In the genomic region with DNA sequence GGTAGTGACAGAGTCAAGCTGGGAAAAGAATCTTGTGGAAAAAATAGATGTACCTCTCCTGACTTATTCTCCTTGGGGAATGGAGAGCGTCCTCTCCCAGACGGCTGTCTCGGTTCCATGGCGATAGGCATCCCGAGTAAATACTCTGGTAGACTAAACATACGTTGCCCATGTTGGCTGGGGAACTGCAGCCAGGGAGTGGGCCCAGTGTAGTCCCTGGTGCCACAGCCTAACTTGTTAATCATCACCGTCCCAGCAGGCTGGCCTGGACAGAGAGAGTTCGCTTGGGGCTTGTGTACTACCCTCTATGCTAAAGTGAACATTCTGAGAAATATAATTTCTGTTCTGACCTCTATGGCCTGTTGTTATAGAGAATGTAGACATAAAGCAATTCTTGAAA, we compare ENCODE assay signal across 24 mouse cellular contexts.
A peak's percentile ranks its signal among the peaks of the same experiment; 100 is the strongest.
DNase-seq lines count a peak whose midpoint lies in the region; ATAC-seq lines count a peak whose summit lies in the region.
"Had no signal": no experiment of that assay in that cellular context is flagged by ENCODE, and none has a peak within 500 bp of the region (broad histone marks: within the 10 kb centered on the region; RNA-seq: fewer than 3 reads in every experiment).

No protein-coding gene starts in this region.

- no peak for DNase-seq in heart, adult 9 months (ENCODE audit: low spot score in 2 of 2)
- DNase-seq in limb, embryonic 10.5 days (ENCODE audit: low spot score): no peak
- DNase-seq in ovary, adult 18-20 months (ENCODE audit: low spot score): peak; percentile 56
- DNase-seq in ovary, postnatal 10 days (ENCODE audit: low spot score): no peak
- DNase-seq: adrenal gland, postnatal 10 days; adrenal gland, postnatal 36 days; B cell, adult 2 months; cerebellum, adult 18-20 months; cerebellum, adult 9-10 months; cerebellum, postnatal 14 days; gastrocnemius, postnatal 10 days; gastrocnemius, postnatal 36 days; heart, postnatal 14 days had no signal

- ATAC-seq in heart, embryonic 13.5 days (ENCODE audit: extremely low read depth, insufficient number of reproducible peaks, low FRiP score, low TSS enrichment): no peak
- ATAC-seq in limb, embryonic 15.5 days (ENCODE audit: insufficient number of reproducible peaks, low FRiP score, low TSS enrichment, low read depth): no peak
- ATAC-seq: forebrain, embryonic 13.5 days; forebrain, embryonic 16.5 days; Patski had no signal

- H3K36me3 ChIP-seq in heart, embryonic 13.5 days: no peaks in the 10 kb centered on the region
- no peaks in the 10 kb centered on the region for H3K36me3 ChIP-seq in limb, embryonic 15.5 days
- H3K36me3 ChIP-seq in limb, embryonic 10.5 days: no peaks in the 10 kb centered on the region
- H3K36me3 ChIP-seq: forebrain, embryonic 10.5 days; G1E; heart, embryonic 12.5 days; hindbrain, embryonic 12.5 days; hindbrain, embryonic 15.5 days had no signal

- H3K9ac ChIP-seq in heart, embryonic 13.5 days: no peak overlapping the region
- no peak overlapping the region for H3K9ac ChIP-seq in limb, embryonic 15.5 days
- H3K9ac ChIP-seq: forebrain, embryonic 13.5 days; heart, embryonic 12.5 days; hindbrain, embryonic 12.5 days; hindbrain, embryonic 15.5 days had no signal

- 69% methylated on average over 8 of the region's 8 CpGs for WGBS in heart, embryonic 13.5 days
- 78% methylated on average over 8 of the region's 8 CpGs for WGBS in limb, embryonic 15.5 days
- WGBS in limb, embryonic 10.5 days: 83% methylated on average over 8 of the region's 8 CpGs

- no peaks in the 10 kb centered on the region for H3K9me3 ChIP-seq in heart, embryonic 13.5 days
- H3K9me3 ChIP-seq in limb, embryonic 15.5 days: no peaks in the 10 kb centered on the region
- no peaks in the 10 kb centered on the region for H3K9me3 ChIP-seq in limb, embryonic 10.5 days (replicated peaks)
- H3K9me3 ChIP-seq: forebrain, embryonic 10.5 days; forebrain, embryonic 13.5 days; heart, embryonic 12.5 days; hindbrain, embryonic 12.5 days; hindbrain, embryonic 15.5 days had no signal

- no peaks in the 10 kb centered on the region for H3K27me3 ChIP-seq in heart, embryonic 13.5 days (replicated peaks)
- H3K27me3 ChIP-seq in limb, embryonic 15.5 days: no peaks in the 10 kb centered on the region
- H3K27me3 ChIP-seq in limb, embryonic 10.5 days (ENCODE audit: low read depth, poor library complexity, severe bottlenecking): no peaks in the 10 kb centered on the region
- H3K27me3 ChIP-seq: CH12.LX; forebrain, embryonic 13.5 days; heart, embryonic 12.5 days; hindbrain, embryonic 12.5 days; hindbrain, embryonic 15.5 days; Patski had no signal

- H3K4me2 ChIP-seq in heart, embryonic 13.5 days: no peak overlapping the region
- H3K4me2 ChIP-seq in limb, embryonic 15.5 days: no peak overlapping the region
- H3K4me2 ChIP-seq: forebrain, embryonic 13.5 days; heart, embryonic 12.5 days; hindbrain, embryonic 12.5 days; hindbrain, embryonic 15.5 days had no signal

- H3K4me3 ChIP-seq in heart, embryonic 13.5 days: no peak overlapping the region
- no peak overlapping the region for H3K4me3 ChIP-seq in limb, embryonic 15.5 days
- H3K4me3 ChIP-seq in limb, embryonic 10.5 days: no peak overlapping the region
- H3K4me3 ChIP-seq: forebrain, embryonic 10.5 days; forebrain, embryonic 13.5 days; heart, embryonic 12.5 days; hindbrain, embryonic 12.5 days; hindbrain, embryonic 15.5 days had no signal

- 0 out of 2 replicates have a peak overlapping the region, but pooled peaks have one; percentile 28 for H3K27ac ChIP-seq in heart, embryonic 13.5 days (replicated peaks)
- 0 out of 2 replicates have a peak overlapping the region, but pooled peaks have one; percentile 7 for H3K27ac ChIP-seq in limb, embryonic 15.5 days
- H3K27ac ChIP-seq in limb, embryonic 10.5 days: no peak overlapping the region
- H3K27ac ChIP-seq: forebrain, embryonic 10.5 days; forebrain, embryonic 13.5 days; hindbrain, embryonic 12.5 days; hindbrain, embryonic 15.5 days had no signal

- peaks cover 37% of the 10 kb centered on the region for H3K4me1 ChIP-seq in heart, embryonic 13.5 days
- H3K4me1 ChIP-seq in limb, embryonic 15.5 days: peaks cover 5% of the 10 kb centered on the region; the same call in 1 of the 2 replicates
- peaks cover 11% of the 10 kb centered on the region; the same call in 1 of the 2 replicates for H3K4me1 ChIP-seq in limb, embryonic 10.5 days
- H3K4me1 ChIP-seq: forebrain, embryonic 10.5 days; forebrain, embryonic 13.5 days; hindbrain, embryonic 15.5 days had no signal
